Mouse (Mus musculus) lung, adult 2 months (tissue): ENCODE data around the gene Tpm1. TPM values are rescaled to one million over a fixed set of nuclear protein-coding genes. Genes with fewer than 3 reads are reported as not detected.

Source experiments
- DNase-seq: peaks from one replicate; pipeline ENCODE4 v3.0.0; 2022
- H3K4me1 ChIP-seq: fragments of 200-500 bp; 2 replicates; pipeline ENCODE4 v1.6.1; 2011; ENCODE audit warnings: low read length; ENCODE audit not compliant: control insufficient read depth, insufficient read depth
- H3K4me3 ChIP-seq: fragments of 200-500 bp; replicated peaks from 2 replicates; pipeline ENCODE3; 2011; ENCODE audit warnings: low read depth, mild to moderate bottlenecking, control low read depth, low read length; ENCODE audit errors: extremely low read depth
- CTCF ChIP-seq: fragments of 200-500 bp; IDR thresholded peaks from 2 replicates; pipeline ENCODE4 v1.5.1; 2011; ENCODE audit warnings: mild to moderate bottlenecking, low read length, control low read depth; ENCODE audit not compliant: insufficient read depth
- POLR2A ChIP-seq: fragments of 200-500 bp; IDR thresholded peaks from 2 replicates; pipeline ENCODE4 v1.6.1; 2011; ENCODE audit warnings: low read depth, mild to moderate bottlenecking, control low read depth, low read length, borderline replicate concordance; ENCODE audit errors: extremely low read depth
- WGBS: fragments of 180-500 bp; shearing (Covaris S2); methylation state at CpG from one replicate; pipeline ENCODE4 v1.1.7; 2018; 5-methylcytosine and 5-hydroxymethylcytosine counted together
- polyA plus RNA-seq: library from polyadenylated mRNA; depleted of rRNA; stranded (reverse); fragments of >200 nt; gene quantifications from 2 replicates; pipeline ENCODE4 v1.2.3, GENCODE M21; 2012

The Tpm1 gene
- polyA plus RNA-seq, 1 experiment: 359 TPM

GRCm38 (mm10) chr9:66991021-66991749 is 58.0 kb downstream of the Tpm1 start:
- no peak overlapping the region for H3K4me3 ChIP-seq
- peaks cover 3% of the 10 kb centered on the region; the same call in 1 of the 2 replicates for H3K4me1 ChIP-seq
- DNase-seq: no peak
- TF ChIP-seq CTCF (no peak), POLR2A (no peak)
- 54% methylated on average over 9 of the region's 9 CpGs for WGBS

DNA sequence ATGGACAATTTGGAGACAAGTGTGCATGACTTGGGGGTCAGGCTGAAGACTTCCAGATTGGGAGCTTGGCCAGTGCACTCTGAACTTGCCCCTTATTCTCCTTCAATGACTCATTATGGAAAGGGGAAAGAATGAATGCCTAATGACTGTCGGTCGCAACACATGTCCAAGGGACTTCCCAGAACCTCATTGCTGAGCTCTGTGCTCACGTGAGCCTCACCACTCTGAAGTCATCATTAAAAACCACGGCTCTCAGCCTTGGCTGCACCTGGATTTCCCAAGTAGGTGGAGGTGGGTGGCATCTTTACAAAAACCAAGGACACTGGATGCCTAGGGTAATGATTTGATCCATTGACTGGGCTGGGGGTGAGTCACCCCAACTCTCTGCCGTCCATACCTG is 59.2 kb downstream of the Tpm1 start:
- TF ChIP-seq POLR2A (no peak), CTCF (no peak)
- Histone ChIP-seq H3K4me1 (peaks cover 3% of the 10 kb centered on the region; the same call in 1 of the 2 replicates), H3K4me3 (no peak overlapping the region)
- DNase-seq: no peak
- 67% methylated on average over 5 of the region's 5 CpGs for WGBS

- H3K4me3 ChIP-seq: no peak overlapping the region
- no peak for TF ChIP-seq POLR2A
- TF ChIP-seq CTCF: no peak
- 40% methylated on average over 6 of the region's 6 CpGs for WGBS
- DNase-seq: no peak
- H3K4me1 ChIP-seq: peaks cover 3% of the 10 kb centered on the region; the same call in 1 of the 2 replicates
Measured at GRCm38 (mm10) chr9:66989581-66989980, 59.6 kb downstream of the Tpm1 start.

DNA sequence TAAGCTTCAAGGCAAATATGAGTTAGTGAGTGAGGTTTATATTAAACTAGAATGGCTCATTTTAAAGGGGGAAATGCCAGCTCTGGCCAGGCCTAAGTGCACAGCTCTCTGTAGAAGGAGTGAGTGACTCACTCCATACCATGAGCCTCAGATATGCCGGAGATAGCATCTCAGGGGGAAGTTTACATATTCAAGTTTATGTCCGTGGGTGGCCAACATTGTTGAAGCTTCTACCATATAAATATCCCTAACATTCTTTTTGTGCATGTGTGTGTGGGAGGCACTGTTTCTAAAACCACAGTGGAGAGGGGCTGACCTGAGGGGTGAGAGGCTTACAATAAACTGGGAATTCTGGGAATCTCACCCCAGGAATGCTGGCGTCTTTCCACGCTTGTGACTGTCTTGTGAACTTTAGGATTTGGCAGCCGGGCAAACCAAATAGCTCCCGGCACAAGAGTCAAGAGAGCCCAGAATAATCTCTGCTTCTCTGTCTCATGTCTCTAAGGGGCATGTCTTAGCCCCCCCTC is 60.3 kb downstream of the Tpm1 start:
- DNase-seq: no peak
- no peak for TF ChIP-seq CTCF
- no peak for TF ChIP-seq POLR2A
- Histone ChIP-seq H3K4me1 (peaks cover 3% of the 10 kb centered on the region; the same call in 1 of the 2 replicates), H3K4me3 (no peak overlapping the region)
- WGBS: 20% methylated on average over 6 of the region's 6 CpGs

- TF ChIP-seq POLR2A (no peak), CTCF (no peak)
- 54% methylated on average over 11 of the region's 11 CpGs for WGBS
- peaks cover 3% of the 10 kb centered on the region; the same call in 1 of the 2 replicates for H3K4me1 ChIP-seq
- H3K4me3 ChIP-seq: no peak overlapping the region
- DNase-seq: no peak
Measured at GRCm38 (mm10) chr9:66988198-66988887, 60.9 kb downstream of the Tpm1 start.

DNA sequence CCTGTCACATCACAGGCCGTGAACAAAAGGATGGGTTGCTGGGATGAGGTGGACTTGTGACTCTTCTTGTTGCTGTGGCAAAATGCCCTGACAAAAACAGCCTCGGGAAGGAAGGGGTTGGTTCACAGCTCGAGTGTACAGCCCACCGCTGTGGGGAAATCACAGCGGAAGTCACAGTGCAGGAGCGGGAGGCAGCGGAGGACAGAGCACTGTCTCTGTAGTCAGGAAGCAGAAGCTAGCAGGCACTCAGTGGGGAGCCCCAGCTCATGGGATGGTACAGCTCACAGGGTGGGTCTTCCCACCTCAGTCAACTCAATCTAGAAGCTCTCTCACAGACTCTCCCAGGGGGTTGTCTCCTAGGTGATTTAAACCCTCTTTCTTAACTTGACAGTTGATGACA is 63.8 kb downstream of the Tpm1 start:
- Histone ChIP-seq H3K4me3 (no peak overlapping the region), H3K4me1 (peaks cover 3% of the 10 kb centered on the region; the same call in 1 of the 2 replicates)
- 52% methylated on average over 7 of the region's 7 CpGs for WGBS
- TF ChIP-seq POLR2A: no peak
- no peak for TF ChIP-seq CTCF
- no peak for DNase-seq

- Histone ChIP-seq H3K4me1 (no peaks in the 10 kb centered on the region), H3K4me3 (no peak overlapping the region)
- TF ChIP-seq CTCF (no peak), POLR2A (no peak)
- no peak for DNase-seq
- WGBS: 73% methylated on average over 7 of the region's 7 CpGs
Measured at GRCm38 (mm10) chr9:66982085-66982484, 67.1 kb downstream of the Tpm1 start.

GRCm38 (mm10) chr9:66980458-66980857 is 68.7 kb downstream of the Tpm1 start:
- H3K4me3 ChIP-seq: no peak overlapping the region
- peak; percentile 71 for TF ChIP-seq CTCF
- TF ChIP-seq POLR2A: no peak
- peaks cover 2% of the 10 kb centered on the region; the same call in 1 of the 2 replicates for H3K4me1 ChIP-seq
- DNase-seq: peak; percentile 76
- WGBS: 8% methylated on average over 5 of the region's 5 CpGs

DNA sequence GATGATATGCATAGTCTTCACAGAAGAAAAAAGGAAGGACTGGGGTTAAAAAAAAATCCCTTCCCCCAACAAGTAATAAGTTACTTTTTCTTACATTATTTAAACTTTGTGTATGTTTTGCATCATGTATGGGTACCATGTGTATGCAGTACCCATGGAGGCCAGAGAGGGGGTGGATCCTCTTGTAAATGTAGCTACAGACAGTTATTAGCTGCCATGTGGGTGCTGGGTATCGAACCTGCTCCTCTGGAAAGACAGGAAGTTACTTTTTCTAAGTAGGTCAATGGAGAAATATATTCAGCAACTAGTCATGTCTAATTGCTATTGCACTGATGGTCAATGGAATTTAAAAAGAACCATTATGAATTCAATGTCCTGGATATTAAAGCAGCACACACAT is 70.7 kb downstream of the Tpm1 start:
- H3K4me1 ChIP-seq: peaks cover 2% of the 10 kb centered on the region; the same call in 1 of the 2 replicates
- no peak overlapping the region for H3K4me3 ChIP-seq
- DNase-seq: no peak
- no peak for TF ChIP-seq POLR2A
- TF ChIP-seq CTCF: no peak
- WGBS: 76% methylated on average over 1 of the region's 1 CpGs
